Mouse (Mus musculus): Measurements from ENCODE around the gene Xpo5. TPM values are rescaled to one million over a fixed set of nuclear protein-coding genes. Genes with fewer than 3 reads are reported as not detected.

The Xpo5 gene
- total RNA-seq (2021), result 10 to 100 TPM; 81.4 to 87.7 TPM
- long read RNA-seq, experiment 1, full-length matches to known transcripts, result 6 of 45 reads
- long read RNA-seq, experiment 1, partial matches to known transcripts, result 34 of 45 reads
- long read RNA-seq, experiment 1, other reads (novel, unspliced or antisense), result 5 of 45 reads
- long read RNA-seq, experiment 2, full-length matches to known transcripts, result 4 of 16 reads
- long read RNA-seq, experiment 2, partial matches to known transcripts, result 12 of 16 reads
- long read RNA-seq, experiment 2, other reads (novel, unspliced or antisense), result 0 of 16 reads

- peak; percentile 94 to 96 for DNase-seq
These were observed at the start of gene Xpo5, which contains the start of gene Polh for GRCm38 (mm10) chr17:46202421-46203071. Xpo5 (plus strand) TSS chr17:46202782. Polh (minus strand) TSS chr17:46202645.

DNA sequence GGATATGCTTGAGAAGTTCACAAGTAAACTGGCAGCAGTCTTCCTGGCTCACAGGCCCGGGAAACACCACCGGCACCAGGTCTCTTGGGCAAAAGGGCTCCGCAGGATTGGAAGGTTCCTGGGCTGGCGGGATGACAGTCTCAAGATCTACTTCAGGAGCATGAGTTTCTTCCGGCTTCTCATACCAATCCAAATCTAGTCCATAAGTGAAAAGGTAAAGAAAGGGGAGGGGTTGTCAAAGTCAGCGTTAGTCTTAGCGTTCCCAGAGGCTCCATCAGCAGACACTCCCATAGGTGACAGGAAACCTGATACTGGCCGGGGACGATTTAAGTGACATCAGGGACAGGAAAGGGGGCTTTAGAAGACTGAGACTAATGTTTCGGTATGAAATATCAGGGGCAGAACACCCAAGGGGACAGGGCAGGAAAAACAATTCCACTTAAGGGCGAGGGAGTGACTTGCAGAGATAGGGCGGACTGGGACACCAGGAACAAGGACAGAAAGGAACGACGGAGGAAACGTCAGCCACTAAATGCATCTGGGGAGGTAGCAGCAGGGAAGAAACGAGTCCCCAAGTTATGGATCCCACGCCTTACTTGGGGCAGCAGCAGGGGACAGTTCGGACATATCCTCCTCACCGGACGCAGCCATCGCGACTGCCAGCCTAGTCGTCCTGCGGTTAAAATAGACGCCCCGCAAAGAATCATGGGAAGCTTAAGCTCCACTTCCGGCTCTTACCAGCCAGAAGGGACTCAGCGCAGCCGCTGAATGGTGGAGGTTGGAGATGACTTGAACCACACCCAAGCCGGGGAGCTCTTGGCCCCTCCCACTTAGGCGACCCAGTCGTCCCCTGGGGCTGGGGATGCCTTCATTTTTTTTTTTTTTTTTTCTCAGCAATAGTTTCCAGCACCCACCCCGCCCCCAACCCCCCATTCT lies 49.5 kb upstream of the Xpo5 start, which contains the start of gene Mad2l1bp:
TSS of gene Mad2l1bp (minus strand) at position 707 of the 936 bp plus-strand sequence.
- peak; percentile 91 to 94 for DNase-seq

- DNase-seq, result no peak
These were observed 48.2 kb upstream of the Xpo5 start for GRCm38 (mm10) chr17:46154336-46154735.

- no peak for DNase-seq
These were observed 45.9 kb upstream of the Xpo5 start for GRCm38 (mm10) chr17:46156680-46157079.

GRCm38 (mm10) chr17:46157131-46157530 lies 45.5 kb upstream of the Xpo5 start:
- DNase-seq, result no peak

DNA sequence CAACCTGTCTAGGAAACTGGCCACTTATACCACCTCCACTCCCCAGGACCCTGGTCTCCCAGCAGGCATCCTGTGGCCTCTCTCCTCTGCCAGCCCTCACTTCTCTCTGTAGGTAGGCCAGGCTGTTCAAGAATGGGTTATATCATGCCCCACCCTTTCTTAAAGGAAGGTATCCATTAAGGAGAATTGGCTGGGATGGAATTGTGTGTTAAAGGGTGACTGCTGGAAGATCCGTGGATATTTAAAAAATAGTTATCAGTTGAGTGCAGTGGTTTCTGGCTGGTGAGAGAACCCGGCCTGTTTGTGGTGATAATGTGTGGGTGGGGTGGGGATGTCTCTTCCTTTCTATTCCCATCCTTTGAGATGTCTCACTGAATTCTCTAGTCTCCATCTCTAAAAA lies 43.3 kb upstream of the Xpo5 start:
- no peak for DNase-seq

DNA sequence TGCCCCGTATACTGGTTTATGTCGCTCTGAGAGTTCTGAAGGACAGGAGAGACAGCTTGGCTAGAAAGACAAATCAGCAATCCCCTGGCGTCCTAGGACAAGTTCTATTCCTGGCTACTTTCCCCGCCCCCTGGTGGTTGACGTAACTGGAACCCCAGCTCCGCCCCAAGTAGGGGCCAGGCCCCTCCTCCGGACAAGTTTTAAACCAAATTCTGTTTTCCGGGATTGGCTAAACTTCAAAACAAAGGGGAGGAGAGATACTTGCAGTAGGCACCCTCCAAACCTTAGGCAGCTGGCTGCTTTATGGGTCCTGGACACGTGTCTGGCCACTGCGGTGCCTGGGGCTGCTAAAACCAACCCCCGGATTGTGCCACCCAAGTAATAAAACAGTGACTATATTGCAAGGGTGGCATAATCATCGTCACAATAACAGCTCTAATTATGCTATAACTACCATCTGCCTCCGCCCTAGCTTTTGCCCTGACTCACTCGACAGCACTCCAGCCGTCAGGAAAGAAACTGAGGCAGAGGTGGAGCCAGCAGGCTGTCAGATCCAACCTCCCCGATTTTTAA lies 42.4 kb upstream of the Xpo5 start:
- peak; percentile 95 to 96 for DNase-seq

DNA sequence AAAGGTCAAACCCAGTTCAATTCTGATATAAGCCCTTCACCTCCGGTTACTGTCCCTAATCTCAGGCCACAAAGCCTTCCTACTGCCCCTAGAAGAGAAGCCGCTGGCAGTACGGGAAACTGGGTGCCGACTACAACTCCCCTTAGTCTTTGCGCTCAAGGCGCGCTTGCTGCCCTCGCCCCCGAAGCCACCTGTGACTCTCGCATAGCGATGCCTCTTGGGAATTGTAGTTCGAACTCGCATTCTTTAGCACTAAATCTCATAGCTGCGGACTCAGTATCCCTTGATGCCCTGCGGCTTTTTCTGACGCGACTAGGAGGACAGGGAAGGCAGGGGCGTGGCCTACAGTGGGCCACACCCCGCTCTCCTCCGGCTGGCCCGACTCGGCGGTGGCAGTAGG lies 41.9 kb upstream of the Xpo5 start, which contains the start of gene Gtpbp2:
TSS of gene Gtpbp2 (plus strand) at position 347 of the 400 bp plus-strand sequence.
- DNase-seq, result peak; percentile 93 to 95

DNA sequence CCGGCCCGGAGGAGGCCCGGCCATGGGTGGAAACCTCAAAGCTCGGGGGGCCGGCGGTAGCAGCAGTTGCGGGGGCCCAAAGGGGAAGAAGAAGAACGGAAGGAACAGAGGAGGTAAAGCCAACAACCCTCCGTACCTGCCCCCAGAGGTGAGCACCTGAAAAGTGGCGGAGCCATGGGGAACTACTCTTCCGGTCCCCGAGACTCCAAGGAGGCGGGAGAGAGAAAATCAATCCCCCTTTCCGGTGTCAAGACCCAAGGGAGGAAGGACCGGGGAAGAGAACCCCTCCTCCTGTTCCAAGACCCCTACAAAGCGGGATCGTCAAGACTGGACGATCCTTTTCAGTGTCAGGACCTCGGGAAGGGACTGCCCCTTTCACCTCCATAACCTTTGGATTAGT lies 41.4 kb upstream of the Xpo5 start:
- DNase-seq, result no peak

DNA sequence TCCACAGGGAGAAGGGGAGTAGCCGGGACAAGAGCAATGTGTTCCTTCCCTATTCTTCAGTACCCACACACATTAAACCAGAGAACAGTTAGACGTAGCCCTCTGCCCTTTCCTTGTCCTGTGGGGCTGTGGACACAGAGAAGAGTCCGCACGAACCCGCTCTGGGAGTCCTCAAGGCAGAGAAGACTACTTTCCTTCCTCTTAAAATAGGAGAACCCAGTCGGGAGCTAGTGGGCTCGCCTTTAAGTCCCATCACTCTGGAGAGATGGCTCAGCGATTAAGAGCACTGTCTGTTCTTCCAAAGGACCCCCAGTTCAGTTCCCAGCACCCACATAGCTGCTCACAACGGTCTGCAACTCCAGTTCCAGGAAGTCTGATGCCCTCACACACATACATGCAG lies 40.9 kb upstream of the Xpo5 start:
- DNase-seq, result no peak

DNA sequence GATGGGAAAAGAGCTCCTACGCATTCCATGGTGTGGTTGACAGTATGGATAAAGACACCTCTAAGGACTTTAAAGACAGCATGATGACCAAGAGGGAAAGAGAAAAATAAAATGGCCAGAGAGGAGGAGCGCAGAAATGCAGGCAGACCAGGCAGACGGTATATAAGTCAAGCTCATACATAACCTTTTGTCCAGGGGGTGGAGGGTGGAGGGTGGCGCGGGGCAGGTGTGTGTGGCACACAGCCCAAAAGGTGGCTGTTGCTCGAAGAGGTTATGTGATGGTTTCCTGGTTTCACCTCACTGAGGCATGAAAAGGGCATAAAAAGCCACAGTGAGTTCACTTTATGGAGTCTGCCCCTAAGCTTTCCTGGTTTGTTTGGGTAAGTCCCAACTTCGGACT lies 40.0 kb upstream of the Xpo5 start:
- DNase-seq, result no peak

DNA sequence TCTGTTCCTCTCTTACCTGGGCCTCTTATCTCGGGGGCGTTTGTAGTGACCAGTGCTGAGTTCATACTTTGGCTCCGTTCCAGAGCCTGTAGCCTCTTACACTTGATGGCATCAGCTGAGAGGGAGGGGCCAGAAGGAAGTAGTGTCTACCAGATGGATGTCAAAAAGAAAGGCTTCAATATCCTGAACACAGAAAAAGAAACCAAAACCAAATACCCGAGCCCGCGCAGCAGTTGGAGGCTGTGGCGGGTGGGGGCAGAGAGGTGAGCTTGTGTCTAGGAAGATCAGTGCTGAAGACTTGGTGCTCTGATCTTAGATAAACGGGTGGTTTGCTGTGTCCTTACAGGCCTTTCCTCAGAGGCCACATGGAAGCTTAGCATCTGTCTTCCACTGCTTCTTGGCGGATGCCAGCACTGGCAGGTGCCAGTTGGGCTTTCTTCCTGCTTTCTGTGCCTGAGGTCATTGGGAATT lies 39.6 kb upstream of the Xpo5 start:
- peak; percentile 37 to 49 for DNase-seq

GRCm38 (mm10) chr17:46164301-46164700 lies 38.3 kb upstream of the Xpo5 start:
- no peak for DNase-seq

- DNase-seq, result no peak
These were observed 37.8 kb upstream of the Xpo5 start for GRCm38 (mm10) chr17:46164791-46165190.

DNA sequence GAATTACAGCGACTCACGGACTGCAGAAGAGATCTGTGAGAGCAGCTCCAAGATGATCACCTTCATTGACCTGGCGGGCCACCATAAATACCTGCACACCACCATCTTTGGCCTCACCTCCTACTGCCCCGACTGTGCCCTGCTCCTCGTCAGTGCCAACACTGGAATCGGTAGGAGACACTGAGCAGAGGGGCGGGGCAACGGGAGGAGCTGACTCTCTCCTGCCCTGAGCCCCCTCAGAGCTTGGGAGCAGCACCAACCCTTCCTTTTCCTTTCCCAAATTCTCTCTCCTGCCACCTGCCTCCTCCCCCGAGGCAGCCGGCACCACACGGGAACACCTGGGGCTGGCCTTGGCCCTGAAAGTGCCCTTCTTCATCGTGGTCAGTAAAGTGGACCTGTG lies 37.1 kb upstream of the Xpo5 start:
- DNase-seq, result no peak

- DNase-seq, result no peak
These were observed 36.3 kb upstream of the Xpo5 start for GRCm38 (mm10) chr17:46166270-46166669.

DNA sequence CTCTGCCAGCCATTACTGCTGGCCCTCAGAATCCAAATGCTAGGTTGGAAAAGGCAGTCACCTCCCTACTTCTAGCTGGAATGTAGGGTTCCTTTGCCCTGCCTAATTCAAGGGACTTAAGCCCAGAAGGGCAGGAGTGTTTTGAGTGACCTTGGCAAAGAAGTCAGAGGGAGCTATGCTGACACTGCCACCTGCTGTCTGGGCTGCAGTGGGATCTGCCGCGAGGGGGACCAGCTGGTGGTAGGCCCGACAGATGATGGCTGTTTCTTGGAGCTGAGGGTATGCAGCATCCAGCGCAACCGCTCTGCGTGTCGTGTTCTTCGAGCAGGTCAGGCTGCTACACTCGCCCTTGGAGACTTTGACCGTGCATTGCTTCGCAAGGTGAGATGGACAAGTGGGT lies 35.6 kb upstream of the Xpo5 start:
- peak; percentile 51 to 66 for DNase-seq

DNA sequence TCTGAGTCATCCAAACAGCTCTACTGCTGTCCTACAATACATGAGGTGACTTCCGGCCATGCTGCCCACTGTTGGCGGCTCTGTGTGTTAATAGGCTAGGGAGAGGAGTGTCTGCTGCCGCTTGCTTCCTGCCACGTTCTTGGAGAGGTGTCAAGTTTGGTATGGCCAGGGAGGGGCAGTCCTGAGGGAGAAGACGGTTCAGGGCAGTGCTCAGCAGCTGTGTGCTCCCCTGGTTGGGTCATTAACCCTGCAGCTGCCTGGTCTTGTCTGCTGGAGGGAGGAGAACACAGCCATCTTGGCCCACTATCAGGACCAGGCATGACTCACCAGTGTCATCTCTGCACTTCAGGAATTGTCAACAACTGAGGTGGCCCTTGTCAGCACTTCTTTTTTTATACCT lies 34.3 kb upstream of the Xpo5 start:
- DNase-seq, result no peak

DNA sequence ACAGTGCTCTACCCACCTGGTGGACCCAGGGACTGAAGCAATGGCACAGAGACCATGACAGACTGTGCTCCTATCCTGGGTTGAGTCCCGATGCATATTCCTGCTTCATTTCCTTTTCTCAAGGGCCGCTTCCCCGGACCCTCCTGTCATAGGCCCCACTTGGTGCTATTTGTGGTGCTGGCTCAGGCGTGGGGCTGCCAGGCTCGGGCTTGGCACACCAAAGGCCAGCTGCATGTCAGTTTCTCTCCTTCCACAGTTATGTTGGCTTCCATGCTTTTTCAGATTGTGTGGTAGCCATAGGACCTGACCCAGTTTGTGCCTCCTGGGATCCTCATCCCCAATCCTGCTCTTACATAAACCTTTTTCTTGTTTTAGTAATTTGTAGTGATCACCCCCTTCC lies 33.8 kb upstream of the Xpo5 start:
- DNase-seq, result no peak

- peak in 1 of 2 experiments; percentile 53 for DNase-seq
These were observed 32.0 kb upstream of the Xpo5 start for GRCm38 (mm10) chr17:46170538-46170937.

DNA sequence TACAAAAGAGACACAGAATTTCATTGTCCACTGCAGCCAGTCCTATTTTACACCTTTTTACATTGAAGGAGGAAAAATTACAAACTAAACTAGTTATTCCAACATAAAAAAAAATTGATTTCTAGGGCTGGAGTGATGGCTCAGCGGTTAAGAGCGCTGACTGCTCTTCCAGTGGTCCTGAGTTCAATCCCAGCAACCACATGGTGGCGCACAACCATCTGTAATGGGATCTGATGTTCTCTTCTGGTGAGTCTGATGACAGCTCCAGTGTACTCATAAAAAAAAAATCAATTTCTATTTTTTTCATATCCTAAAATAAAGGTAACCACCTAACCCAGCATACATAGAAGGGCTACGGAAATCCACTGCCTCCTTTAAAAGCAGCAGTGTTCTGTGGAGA lies 20.3 kb upstream of the Xpo5 start:
- peak; percentile 51 to 62 for DNase-seq

GRCm38 (mm10) chr17:46188829-46189228 lies 13.8 kb upstream of the Xpo5 start:
- peak in 1 of 2 experiments; percentile 40 for DNase-seq
